Mouse (Mus musculus): Measurements from ENCODE around the gene Fam216b.

GRCm38 (mm10) chr14:78038876-78039275 lies 49.9 kb downstream of the Fam216b start:
- TF ChIP-seq CTCF (IDR thresholded peaks at IDR 0.05) (no peak), EP300 (IDR thresholded peaks at IDR 0.05) (no peak)
